Mouse (Mus musculus): ENCODE measurements around the gene Megf11.

DNA sequence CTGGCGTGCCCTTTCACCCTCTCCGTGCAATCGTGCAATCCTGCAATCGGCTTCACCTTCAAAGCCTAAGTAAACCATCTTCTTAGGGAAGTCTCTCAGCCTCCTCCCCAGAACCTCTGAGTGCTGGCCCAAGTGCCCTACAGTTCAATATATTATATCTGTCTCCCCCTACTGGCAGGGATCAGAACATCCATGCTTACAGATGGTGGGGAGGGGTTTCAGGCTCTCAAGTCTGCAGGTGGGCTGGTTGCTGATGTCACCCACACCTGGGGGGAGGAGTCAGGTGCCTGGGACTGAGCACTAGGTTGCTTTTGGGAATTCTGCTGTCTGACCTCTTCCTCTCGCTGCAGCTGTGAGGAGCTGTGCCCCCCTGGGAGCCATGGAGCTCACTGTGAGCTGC, 254.2 kb downstream of the Megf11 start:
- TF ChIP-seq CTCF (IDR thresholded peaks at IDR 0.05; ENCODE audit: low read depth, low read length) (peak; percentile 42), EP300 (IDR thresholded peaks at IDR 0.05; ENCODE audit: insufficient read depth, low read depth, low read length) (no peak), POLR2A (IDR thresholded peaks at IDR 0.05; ENCODE audit: insufficient read depth, low read length) (no peak)
